Mouse (Mus musculus) heart, embryonic 11.5 days (tissue): Measurements from ENCODE around the gene Synj2. TPM values are rescaled to one million over a fixed set of nuclear protein-coding genes. Genes with fewer than 3 reads are reported as not detected.
A peak's percentile ranks its signal among the peaks of the same experiment; 100 is the strongest.

Experiments
- ATAC-seq: fragments of 200-750 bp; cut with Nextera tagmentation; replicated peaks from 2 replicates; pipeline ENCODE4 v1.8.0; 2017; ENCODE audit warnings: moderate library complexity; ENCODE audit not compliant: insufficient number of reproducible peaks, low FRiP score, low TSS enrichment
- H3K27ac ChIP-seq: fragments of 300-500 bp; sonication (generic); 2 replicates; pipeline ENCODE4 v1.5.1; 2014; ENCODE audit warnings: mild to moderate bottlenecking, low read depth, low read length
- H3K27me3 ChIP-seq: fragments of 300-500 bp; sonication (generic); 2 replicates; pipeline ENCODE4 v1.6.1; 2014; ENCODE audit warnings: mild to moderate bottlenecking, low read length, mixed read lengths; ENCODE audit not compliant: control insufficient read depth, insufficient read depth
- H3K36me3 ChIP-seq: fragments of 300-500 bp; sonication (generic); 2 replicates; pipeline ENCODE4 v1.6.1; 2014; ENCODE audit warnings: mild to moderate bottlenecking, low read length, moderate library complexity, mixed read lengths; ENCODE audit not compliant: control insufficient read depth, insufficient read depth
- H3K4me1 ChIP-seq: fragments of 300-500 bp; sonication (generic); 2 replicates; pipeline ENCODE4 v1.6.1; 2014; ENCODE audit warnings: low read length; ENCODE audit not compliant: control insufficient read depth, insufficient read depth
- H3K4me2 ChIP-seq: fragments of 300-500 bp; sonication (generic); 2 replicates; pipeline ENCODE4 v1.6.1; 2014; ENCODE audit warnings: mild to moderate bottlenecking, moderate library complexity
- H3K4me3 ChIP-seq: fragments of 300-500 bp; sonication (generic); 2 replicates; pipeline ENCODE4 v1.5.1; 2014; ENCODE audit warnings: low read depth, low read length
- H3K9ac ChIP-seq: fragments of 300-500 bp; sonication (generic); 2 replicates; pipeline ENCODE4 v1.6.1; 2014; ENCODE audit warnings: mild to moderate bottlenecking, low read depth, low read length, moderate library complexity
- H3K9me3 ChIP-seq: fragments of 300-500 bp; sonication (generic); replicated peaks from 2 replicates; pipeline ENCODE4 v1.6.1; 2016; ENCODE audit warnings: low read length; ENCODE audit not compliant: control insufficient read depth
- WGBS: fragments of 180-500 bp; shearing (Covaris S2); extraction: QIAGEN DNeasy Blood & Tissue Kit; methylation state at CpG from one replicate; pipeline ENCODE4 v1.1.7; 2014; ENCODE audit not compliant: insufficient replicate concordance; 5-methylcytosine and 5-hydroxymethylcytosine counted together
- polyA plus RNA-seq: library from polyadenylated mRNA; unstranded; fragments of >200 nt; fragmentation: Nextera tagmentation; extraction: Ambion mirVana; gene quantifications from 2 replicates; pipeline ENCODE4 v1.2.1, GENCODE M21; 2014

The Synj2 gene
- polyA plus RNA-seq, 1 experiment from 2014 or later, result 3.0 TPM

DNA sequence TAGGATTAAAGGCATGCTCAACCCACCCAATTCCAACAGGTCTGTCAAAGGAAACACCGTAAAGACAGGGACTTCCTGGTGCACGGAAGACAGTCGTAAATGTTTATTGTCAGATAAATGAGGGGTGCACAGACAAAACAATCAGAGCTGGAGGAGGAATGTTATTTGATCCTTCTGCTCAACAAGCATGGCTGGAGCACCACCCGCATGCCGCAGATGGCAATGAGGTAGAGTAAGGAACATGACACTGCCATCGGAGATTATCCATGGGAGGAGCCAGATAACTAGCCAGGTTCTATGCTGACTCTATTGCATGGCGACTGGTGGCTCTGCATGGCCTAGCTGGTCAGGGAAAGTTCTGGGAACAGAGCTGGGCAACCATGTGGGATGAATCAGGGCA, 132.3 kb downstream of the Synj2 start:
- H3K4me2 ChIP-seq, result no peak overlapping the region
- 80% methylated on average over 7 of the region's 7 CpGs for WGBS
- H3K4me1 ChIP-seq, result no peaks in the 10 kb centered on the region
- no peak for ATAC-seq
- H3K27ac ChIP-seq, result no peak overlapping the region
- H3K4me3 ChIP-seq, result no peak overlapping the region
- H3K36me3 ChIP-seq, result peaks cover 4% of the 10 kb centered on the region; the same call in 1 of the 2 replicates
- no peak overlapping the region for H3K9ac ChIP-seq
- no peaks in the 10 kb centered on the region for H3K9me3 ChIP-seq
- H3K27me3 ChIP-seq, result no peaks in the 10 kb centered on the region

DNA sequence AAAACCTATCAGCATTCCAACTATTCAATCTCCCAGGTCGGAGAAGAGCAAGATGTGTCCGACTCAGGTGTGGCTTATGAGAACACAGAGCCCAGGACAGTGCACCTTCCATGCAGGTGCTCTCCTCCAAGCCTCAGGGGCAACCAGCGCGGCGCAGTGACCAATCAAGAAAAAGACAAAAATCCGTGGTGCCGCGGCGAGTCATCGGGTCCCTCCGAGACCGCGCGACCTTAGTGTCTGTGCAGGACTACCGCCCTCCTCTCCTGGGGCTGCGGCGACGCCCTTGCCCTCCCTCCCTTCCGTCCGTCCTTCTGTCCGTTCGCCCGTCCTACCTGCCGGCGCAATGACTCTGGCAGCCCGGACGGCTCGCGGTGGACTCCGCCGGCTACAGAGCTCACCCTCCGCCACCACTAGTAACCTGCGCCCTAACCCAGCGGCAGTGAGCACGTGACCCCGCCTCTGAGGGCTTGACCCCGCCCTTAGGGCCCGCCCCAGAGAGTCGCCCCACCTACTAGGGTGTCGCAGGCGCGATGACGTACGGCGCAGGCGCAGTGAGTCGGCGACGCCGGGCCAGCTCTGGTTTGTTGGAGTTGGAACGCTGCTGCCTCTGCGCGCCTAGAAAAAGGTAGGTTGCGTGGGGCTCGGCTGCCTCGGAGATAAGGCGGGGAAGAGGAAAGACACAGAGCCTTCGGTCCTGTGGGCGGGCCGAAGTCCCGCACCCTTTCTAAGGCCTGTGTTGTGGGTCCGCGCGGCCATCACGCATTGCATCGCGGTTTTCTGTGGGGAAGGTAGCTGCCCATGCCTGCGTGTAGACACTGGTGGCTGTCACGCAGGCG, 138.4 kb downstream of the Synj2 start, which contains the start of the genes Serac1 and Gtf2h5:
Gene Serac1, minus strand, starts transcription at position 455 of the 836 bp plus-strand sequence.
Gene Gtf2h5, plus strand, starts transcription at position 500 of the 836 bp plus-strand sequence.
- WGBS, result under 1% methylated on average over 70 of the region's 70 CpGs
- ATAC-seq, result peak; percentile 100

DNA sequence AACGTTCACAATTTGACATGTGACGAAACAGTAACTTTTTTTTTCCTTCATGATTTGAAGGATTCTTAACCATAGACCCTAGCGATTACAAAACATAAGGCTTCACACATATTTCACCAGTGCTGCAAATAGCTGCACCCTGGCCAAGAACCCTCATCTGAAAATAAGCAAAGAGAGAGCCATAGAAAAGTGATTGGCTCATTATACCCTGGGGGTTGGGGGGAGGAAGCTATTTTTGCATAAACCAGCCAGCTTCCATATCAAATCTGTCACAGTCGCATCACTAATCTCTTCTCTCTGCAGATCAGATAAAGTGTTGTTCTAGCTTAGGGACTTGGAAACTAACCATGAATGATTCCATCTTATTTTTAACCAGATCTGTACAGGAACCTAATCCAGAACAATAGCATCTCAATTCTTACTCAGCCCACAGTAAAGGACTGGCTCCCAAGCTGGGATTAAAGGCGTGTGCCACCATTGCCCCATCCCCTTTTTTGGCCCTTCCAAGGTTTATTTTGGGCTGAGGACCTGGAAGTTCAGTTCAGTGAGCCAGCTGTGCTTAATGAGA, 142.3 kb downstream of the Synj2 start:
- no peak for ATAC-seq
- Histone ChIP-seq H3K27ac (no peak overlapping the region), H3K4me3 (no peak overlapping the region), H3K4me1 (peaks cover 4% of the 10 kb centered on the region; the same call in 1 of the 2 replicates), H3K36me3 (peaks cover 9% of the 10 kb centered on the region), H3K9ac (no peak overlapping the region), H3K9me3 (no peaks in the 10 kb centered on the region), H3K4me2 (no peak overlapping the region), H3K27me3 (no peaks in the 10 kb centered on the region)
- 88% methylated on average over 5 of the region's 5 CpGs for WGBS

More for the DNA sequence above, 138.4 kb downstream of the Synj2 start, which contains the start of the genes Serac1 and Gtf2h5:
- Histone ChIP-seq H3K9ac (peak within 1 kb of the TSS; percentile 82), H3K4me3 (peak within 1 kb of the TSS; percentile 69), H3K4me1 (peaks cover 4% of the 10 kb centered on the region; the same call in 1 of the 2 replicates), H3K4me2 (peak within 1 kb of the TSS; percentile 80), H3K9me3 (no peaks in the 10 kb centered on the region), H3K36me3 (peaks cover 6% of the 10 kb centered on the region; the same call in 1 of the 2 replicates), H3K27me3 (no peaks in the 10 kb centered on the region), H3K27ac (peak within 1 kb of the TSS; percentile 67)

DNA sequence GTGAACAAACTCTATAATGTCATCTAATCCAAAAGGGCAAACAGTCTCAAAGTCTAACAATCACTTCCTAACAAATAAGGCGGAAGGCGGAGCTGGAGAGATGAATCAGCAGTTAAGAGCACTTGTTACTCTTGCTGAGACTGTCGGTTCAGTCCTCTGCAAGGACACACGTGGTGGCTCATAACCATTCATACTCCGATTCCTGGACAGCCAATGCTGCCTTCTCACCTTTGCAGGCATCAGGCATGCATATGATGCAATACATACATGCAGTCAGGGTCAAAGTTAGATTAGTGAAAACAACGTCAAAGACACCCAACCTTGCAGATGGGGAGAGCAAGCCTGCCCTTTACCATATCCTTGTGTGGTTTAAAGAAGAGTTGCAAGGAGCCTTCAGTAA, 150.5 kb downstream of the Synj2 start:
- WGBS, result 85% methylated on average over 6 of the region's 6 CpGs
- no peak overlapping the region for H3K27ac ChIP-seq
- no peaks in the 10 kb centered on the region for H3K4me1 ChIP-seq
- no peak overlapping the region for H3K4me2 ChIP-seq
- no peaks in the 10 kb centered on the region for H3K9me3 ChIP-seq
- no peaks in the 10 kb centered on the region for H3K36me3 ChIP-seq
- no peak overlapping the region for H3K4me3 ChIP-seq
- no peaks in the 10 kb centered on the region for H3K27me3 ChIP-seq
- no peak for ATAC-seq
- no peak overlapping the region for H3K9ac ChIP-seq

Other genes with a start within 250 kb of the Synj2 start
- 26.5 and 26.9 TPM in 2 replicates for gene Snx9, start 100.0 kb upstream of the Synj2 start, polyA plus RNA-seq
- 3.1 and 4.3 TPM in 2 replicates for gene Serac1, start 138.5 kb downstream of the Synj2 start, polyA plus RNA-seq
- gene Gtf2h5, start 138.5 kb downstream of the Synj2 start, polyA plus RNA-seq, result 138 and 158 TPM in 2 replicates
- 63.3 and 79.0 TPM in 2 replicates for gene Tulp4, start 165.2 kb downstream of the Synj2 start, polyA plus RNA-seq